Mouse (Mus musculus) heart, postnatal 4 days (tissue): ENCODE results near the gene Zranb3. TPM values are rescaled to one million over a fixed set of nuclear protein-coding genes. Genes with fewer than 3 reads are reported as not detected.

Experiments
- DNase-seq: peaks from one replicate; pipeline ENCODE4 v3.0.0; 2021
- total RNA-seq, 2 experiments: library from RNA; stranded (reverse); gene quantifications; 2 replicates each; pipeline ENCODE4 v1.2.3; 2021

The Zranb3 gene
- total RNA-seq, 2 experiments from 2014 or later: 8.2 to 10.8 TPM

DNA sequence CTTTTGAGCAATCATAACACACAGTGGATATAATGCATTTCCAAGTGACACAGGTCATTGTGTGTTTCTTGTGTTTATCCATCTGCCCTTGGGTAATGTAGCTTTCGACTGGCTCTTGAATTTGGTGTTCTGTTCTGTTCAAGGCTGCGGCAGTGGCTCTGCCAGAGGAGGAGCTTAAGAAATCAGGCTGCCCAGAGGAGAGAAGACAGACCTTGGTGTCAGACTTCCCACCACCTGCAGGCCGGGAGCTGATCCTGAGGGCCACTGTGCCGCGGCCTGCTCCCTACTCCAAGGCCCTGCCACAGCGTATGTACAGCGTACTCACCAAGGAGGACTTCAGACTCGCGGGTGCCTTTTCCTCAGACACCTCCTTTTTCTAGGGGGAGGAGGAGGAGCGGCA lies 160.6 kb downstream of the Zranb3 start:
- DNase-seq: no peak

DNA sequence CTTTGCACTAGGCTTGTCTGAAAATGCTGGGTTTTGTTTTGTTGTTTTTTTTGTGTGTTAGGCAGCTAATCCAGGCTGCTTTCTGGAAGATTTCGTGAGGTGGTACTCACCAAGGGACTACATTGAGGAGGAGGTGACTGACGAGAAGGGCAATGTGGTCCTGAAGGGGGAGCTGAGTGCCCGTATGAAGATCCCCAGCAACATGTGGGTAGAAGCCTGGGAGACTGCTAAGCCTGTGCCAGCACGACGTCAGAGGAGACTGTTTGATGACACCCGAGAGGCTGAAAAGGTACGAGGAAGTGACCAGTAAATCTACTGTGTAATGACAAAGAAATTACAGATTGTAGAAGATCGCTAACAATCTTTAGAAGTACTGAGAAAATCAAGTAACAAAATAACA lies 165.6 kb downstream of the Zranb3 start:
- DNase-seq: peak; percentile 55

DNA sequence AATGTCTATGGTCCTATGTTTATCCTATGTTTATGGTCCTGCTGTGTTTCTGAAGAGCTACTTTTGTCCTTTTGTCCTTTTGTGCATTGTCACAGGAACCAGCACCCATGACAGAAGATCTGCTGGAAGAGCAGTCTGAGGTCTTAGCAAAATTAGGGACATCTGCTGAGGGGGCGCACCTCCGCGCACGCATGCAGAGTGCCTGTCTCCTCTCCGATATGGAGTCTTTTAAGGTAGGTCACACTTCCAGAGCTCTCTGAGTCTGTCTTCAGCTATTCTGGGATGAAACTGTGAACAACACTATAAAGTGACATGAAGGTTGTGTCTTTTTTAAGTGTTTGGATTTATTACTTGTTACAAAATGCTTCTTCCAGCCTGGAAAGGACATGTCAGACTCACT lies 168.5 kb downstream of the Zranb3 start:
- no peak for DNase-seq

DNA sequence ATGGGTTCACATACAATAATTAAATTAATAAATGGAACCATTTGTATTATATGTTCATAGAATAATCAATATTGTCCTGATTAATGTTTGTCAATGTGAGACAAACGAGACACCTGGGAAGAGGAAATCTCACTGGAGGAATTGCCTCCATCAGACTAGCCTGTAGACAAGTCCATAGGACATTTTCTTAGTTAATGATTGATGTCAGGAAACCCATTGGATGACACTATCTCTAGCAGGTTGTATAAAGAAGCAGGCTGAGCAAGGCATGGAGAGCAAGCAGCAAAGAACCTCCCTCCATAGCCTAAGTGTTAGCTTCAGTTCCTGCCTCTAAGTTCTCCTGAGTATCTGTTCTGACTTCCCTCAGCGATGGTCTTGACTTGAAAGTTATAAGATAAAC lies 169.4 kb downstream of the Zranb3 start:
- DNase-seq: no peak

DNA sequence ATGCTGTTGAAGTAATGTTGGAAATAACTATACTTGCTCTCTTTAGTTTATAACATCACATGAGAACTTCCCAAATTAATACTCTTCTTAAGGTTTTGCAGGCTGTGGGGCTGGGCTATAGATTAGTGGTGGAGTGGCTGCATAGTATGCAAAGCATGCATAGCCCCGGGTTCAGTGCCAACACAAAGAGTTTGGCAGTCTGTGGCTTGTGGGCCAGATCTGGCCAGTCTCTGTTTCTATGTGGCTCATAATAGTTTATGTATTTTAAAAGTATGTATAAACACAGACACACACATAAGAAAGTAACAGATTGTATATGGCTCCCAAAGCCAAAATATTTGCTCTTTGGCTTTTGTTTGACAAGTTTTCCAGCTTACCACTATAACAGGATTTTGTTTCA lies 187.0 kb downstream of the Zranb3 start:
- DNase-seq: no peak

DNA sequence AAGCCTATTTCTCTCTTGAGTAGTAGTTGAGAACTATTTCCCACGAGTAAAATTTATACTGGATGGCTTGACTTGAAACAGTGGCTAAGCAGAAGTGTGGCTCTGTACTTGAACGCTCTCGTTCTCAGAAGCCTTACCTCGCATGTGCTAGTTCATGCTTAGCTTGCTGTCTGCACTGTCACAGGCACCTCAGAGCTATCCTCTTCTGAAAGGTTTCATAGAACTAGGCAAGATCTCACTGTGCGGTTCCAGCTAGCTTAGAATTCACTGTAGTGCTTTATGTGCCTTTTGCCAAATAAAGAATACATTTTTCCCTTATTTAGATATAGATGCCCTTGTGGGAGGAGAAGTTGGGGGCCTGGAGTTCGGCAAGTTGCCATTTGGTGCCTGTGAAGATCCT lies 187.5 kb downstream of the Zranb3 start:
- no peak for DNase-seq

DNA sequence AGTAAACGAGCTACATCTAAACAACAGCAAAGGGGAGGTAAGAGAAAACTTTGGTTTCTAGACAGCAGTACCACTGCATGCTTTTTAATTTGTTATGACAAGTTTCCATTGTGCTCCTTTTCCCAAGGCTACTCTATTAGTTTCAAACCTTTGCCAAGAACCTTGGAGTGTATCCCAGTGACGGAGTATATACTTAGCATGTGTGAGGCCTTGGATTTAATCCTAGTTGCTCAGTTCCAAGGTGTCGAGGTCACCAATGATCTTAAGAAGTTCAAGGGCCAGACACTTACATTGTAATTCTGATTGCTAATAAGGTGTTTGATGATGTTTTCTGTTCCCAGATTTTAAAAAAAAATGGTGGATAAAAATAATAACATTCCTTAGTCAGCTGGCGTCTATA lies 189.7 kb downstream of the Zranb3 start:
- DNase-seq: no peak

DNA sequence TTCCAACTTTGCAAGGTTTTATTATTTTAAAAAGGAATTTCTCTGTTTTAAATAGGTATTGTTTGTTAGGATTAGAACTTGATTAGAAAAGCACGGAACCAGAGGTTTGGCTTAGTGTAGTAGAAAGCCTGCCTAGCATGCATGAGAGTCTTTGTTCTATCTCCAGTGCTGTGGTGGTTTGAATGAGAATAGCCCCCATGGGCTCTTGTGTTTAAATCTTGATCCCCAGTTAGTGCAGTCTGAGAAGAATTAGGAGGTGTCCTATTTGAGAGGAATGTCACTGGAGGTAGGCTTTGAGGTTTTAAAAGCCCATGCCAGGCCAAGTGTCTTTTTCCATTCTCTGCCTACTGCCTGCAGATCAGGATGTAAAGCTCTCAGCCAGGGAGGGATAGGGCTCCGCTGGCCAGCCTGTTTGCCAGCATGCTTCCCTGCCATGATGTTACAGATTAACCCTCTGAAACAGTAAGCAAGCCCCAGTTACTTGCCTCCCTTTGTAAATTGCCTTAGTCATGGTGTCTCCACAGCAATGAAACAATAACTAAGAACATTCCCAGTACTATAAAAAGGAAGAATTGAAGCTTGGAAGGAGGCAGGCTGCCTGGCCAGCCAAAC lies 198.0 kb downstream of the Zranb3 start:
- DNase-seq: no peak

Other genes with a start within 250 kb of the Zranb3 start
- not detected for gene Map3k19, start 248.0 kb downstream of the Zranb3 start, total RNA-seq
- 10 to 100 TPM; 44.2 to 44.7 TPM for gene Rab3gap1, start 234.3 kb downstream of the Zranb3 start, total RNA-seq
- gene R3hdm1, start 254 bp upstream of the Zranb3 start, total RNA-seq: 10 to 100 TPM; 59.7 to 61.8 TPM
- gene Ubxn4, start 140.9 kb upstream of the Zranb3 start, total RNA-seq: 10 to 100 TPM; 43.2 to 49.3 TPM
- gene Lct, start 225.3 kb upstream of the Zranb3 start, total RNA-seq: under 1 TPM; 0.14 to 0.52 TPM